Mouse (Mus musculus): ENCODE data around the gene Map3k3.

DNA sequence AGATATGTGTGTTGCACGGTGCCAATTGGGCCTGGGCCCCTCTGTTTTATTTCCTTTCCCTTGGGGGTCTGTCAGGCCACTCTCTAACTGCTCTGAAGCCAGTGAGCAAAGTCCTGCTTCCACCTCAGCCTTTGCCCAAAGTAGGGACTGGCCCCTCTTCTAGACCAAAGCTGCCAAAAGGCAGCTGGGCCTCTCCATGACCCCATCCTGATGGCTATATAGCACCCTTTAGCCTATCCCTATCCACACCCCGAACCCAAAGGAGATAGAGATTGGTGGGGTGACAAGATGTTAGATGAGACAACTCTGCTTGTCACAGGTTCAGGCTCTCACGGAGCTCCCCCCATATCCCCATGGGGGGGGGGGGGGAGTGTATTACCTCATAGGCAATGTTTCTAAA is 71.3 kb downstream of the Map3k3 start:
- TF ChIP-seq POLR2A (IDR thresholded peaks at IDR 0.05; ENCODE audit: extremely low read depth, insufficient read depth, low read length) (no peak), CTCF (IDR thresholded peaks at IDR 0.05; ENCODE audit: low read depth, low read length) (no peak)
